Mouse (Mus musculus) megakaryocyte, embryonic 14.5 days (primary cell): ENCODE results near the gene Myt1. TPM values are rescaled to one million over a fixed set of nuclear protein-coding genes. Genes with fewer than 3 reads are reported as not detected.

Source experiments
- H3K27me3 ChIP-seq: replicated peaks from 2 replicates; pipeline ENCODE3; 2012; ENCODE audit warnings: inconsistent platforms
- H3K36me3 ChIP-seq: replicated peaks from 2 replicates; pipeline ENCODE3; 2012; ENCODE audit warnings: low read length, inconsistent platforms, mixed read lengths
- H3K4me1 ChIP-seq: 2 replicates; pipeline ENCODE4 v1.6.1; 2012; ENCODE audit warnings: inconsistent platforms
- H3K4me3 ChIP-seq: replicated peaks from 2 replicates; pipeline ENCODE3; 2012; ENCODE audit warnings: moderate library complexity, mild to moderate bottlenecking, inconsistent platforms
- H3K9me3 ChIP-seq: 2 replicates; pipeline ENCODE4 v1.6.1; 2012; ENCODE audit warnings: inconsistent platforms
- FLI1 ChIP-seq: IDR thresholded peaks from 2 replicates; pipeline ENCODE4 v1.6.1; 2012; ENCODE audit warnings: low read length, inconsistent platforms, mixed read lengths
- GATA1 ChIP-seq: IDR thresholded peaks from 3 replicates; pipeline ENCODE4 v1.6.1; 2012; ENCODE audit warnings: mixed read lengths, low read length, inconsistent platforms, borderline replicate concordance
- polyA plus RNA-seq: library from polyadenylated mRNA; stranded (reverse); fragments of >175 nt; gene quantifications from 2 replicates; pipeline ENCODE4 v1.2.3, GENCODE M21; 2012; ENCODE audit warnings: low replicate concordance; ENCODE audit not compliant: insufficient read depth

Myt1 gene
- polyA plus RNA-seq, 1 experiment = not detected

DNA sequence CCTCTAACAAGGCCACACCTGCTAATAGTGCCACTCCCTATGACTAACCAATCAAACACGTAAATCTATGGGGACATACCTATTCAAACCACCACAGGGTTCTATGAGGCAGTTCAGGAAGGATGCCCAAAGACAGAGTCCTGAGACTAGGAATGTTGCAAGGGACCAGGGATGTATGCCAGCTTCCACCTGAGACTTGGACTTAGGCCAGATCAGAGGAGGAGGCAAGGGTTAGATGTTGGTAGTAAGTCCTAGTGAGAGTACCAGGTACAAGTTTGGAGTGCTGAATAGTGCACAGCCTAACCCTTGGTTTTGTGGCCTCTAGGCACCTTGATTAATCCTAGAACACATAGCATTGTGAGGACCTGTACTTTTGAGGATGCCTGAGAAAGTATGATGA is 10.5 kb upstream of the Myt1 start:
- H3K9me3 ChIP-seq = no peaks in the 10 kb centered on the region
- no peak overlapping the region for H3K4me3 ChIP-seq
- H3K36me3 ChIP-seq = no peaks in the 10 kb centered on the region
- no peaks in the 10 kb centered on the region for H3K4me1 ChIP-seq
- H3K27me3 ChIP-seq = no peaks in the 10 kb centered on the region
- no peak for TF ChIP-seq GATA1
- no peak for TF ChIP-seq FLI1

- Histone ChIP-seq H3K4me3 (no peak overlapping the region), H3K4me1 (peaks cover 4% of the 10 kb centered on the region; the same call in 1 of the 2 replicates), H3K36me3 (no peaks in the 10 kb centered on the region), H3K9me3 (no peaks in the 10 kb centered on the region), H3K27me3 (peaks cover 22% of the 10 kb centered on the region)
- TF ChIP-seq GATA1 (no peak), FLI1 (no peak)
These were observed 4.9 kb upstream of the Myt1 start for GRCm38 (mm10) chr2:181758147-181758725.

GRCm38 (mm10) chr2:181759041-181759440 is 4.1 kb upstream of the Myt1 start:
- TF ChIP-seq FLI1 = no peak
- no peak for TF ChIP-seq GATA1
- H3K27me3 ChIP-seq = peaks cover 28% of the 10 kb centered on the region
- no peaks in the 10 kb centered on the region for H3K9me3 ChIP-seq
- H3K4me1 ChIP-seq = peaks cover 4% of the 10 kb centered on the region; the same call in 1 of the 2 replicates
- H3K4me3 ChIP-seq = no peak overlapping the region
- no peaks in the 10 kb centered on the region for H3K36me3 ChIP-seq

DNA sequence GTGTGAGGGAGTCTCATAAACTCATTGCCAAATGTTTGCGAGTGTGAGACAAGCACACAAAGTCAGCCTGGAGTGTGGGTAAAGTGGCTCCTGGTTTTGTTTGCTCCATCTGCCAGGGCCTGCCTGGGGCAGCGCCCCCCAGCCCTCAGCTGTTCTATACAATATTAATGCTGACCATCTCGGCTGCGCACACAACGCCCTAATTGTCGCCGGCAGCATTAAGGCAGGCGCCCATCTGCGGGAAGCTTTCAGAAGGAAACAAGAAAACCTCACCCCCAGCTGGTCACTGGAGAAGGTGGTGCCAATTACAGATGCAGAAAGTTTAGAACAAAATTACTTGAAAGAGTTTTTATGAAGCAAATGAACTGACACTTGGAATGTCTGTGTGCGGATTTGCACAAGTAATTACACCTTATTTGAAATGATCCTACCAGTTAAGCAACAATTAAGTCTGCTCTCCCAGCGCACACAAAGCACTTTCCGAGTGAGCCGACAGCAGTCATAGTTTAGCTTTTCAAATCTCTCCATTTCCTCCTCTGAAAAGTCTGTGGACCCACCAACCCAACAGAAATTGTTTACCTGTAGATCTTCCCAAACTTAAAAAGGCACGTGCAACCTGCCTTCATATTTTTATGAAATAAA is 875 bp downstream of the Myt1 start:
- H3K4me3 ChIP-seq = no peak overlapping the region
- no peak for TF ChIP-seq GATA1
- no peak for TF ChIP-seq FLI1
- H3K27me3 ChIP-seq = peaks cover 27% of the 10 kb centered on the region
- no peaks in the 10 kb centered on the region for H3K9me3 ChIP-seq
- H3K36me3 ChIP-seq = no peaks in the 10 kb centered on the region
- peaks cover 2% of the 10 kb centered on the region; the same call in 1 of the 2 replicates for H3K4me1 ChIP-seq

DNA sequence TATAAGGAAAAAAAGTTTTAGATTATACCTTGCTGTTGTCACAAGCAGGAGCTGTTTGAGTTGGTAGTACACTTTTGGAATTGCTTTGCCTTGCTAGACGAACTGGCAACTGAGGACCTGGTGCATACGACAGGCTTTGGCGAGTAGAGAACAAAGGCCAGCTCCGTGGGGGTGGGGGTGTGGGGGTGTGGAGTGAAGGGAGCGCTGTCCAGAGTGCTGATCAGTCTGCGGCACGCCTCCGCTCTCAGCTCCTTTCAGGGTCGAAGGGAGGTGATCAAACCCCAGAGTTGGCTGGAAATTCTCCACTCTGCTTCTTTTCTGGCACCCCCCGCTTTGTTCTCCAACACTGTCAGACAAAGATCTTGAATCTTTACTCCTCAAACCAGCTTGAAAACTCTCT is 1.5 kb downstream of the Myt1 start:
- H3K9me3 ChIP-seq = no peaks in the 10 kb centered on the region

DNA sequence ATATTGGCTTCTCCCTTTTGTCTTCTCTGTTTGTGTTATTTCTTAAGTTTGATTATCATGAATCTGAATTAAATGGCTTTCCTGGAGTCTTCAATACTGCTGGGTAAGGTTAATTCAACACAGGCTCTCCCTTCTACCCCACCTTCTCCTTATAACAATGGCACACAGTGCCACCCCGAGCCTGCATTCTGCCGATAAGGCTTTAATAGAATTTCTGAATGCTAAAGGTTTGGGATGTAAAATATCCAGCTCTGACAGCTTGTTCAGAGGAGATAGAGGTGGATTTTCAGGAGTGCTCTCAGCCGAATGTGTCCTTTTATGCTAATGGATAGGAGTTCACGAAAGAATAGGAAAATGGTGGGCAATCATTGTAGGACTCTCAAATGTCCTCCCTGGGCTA is 2.1 kb downstream of the Myt1 start:
- no peaks in the 10 kb centered on the region for H3K36me3 ChIP-seq
- H3K27me3 ChIP-seq = peaks cover 24% of the 10 kb centered on the region
- no peaks in the 10 kb centered on the region for H3K4me1 ChIP-seq
- H3K4me3 ChIP-seq = no peak overlapping the region
- TF ChIP-seq GATA1 (no peak), FLI1 (no peak)
- no peaks in the 10 kb centered on the region for H3K9me3 ChIP-seq

More for the DNA sequence above, 1.5 kb downstream of the Myt1 start:
- Histone ChIP-seq H3K4me3 (no peak overlapping the region), H3K36me3 (no peaks in the 10 kb centered on the region), H3K27me3 (peaks cover 22% of the 10 kb centered on the region), H3K4me1 (no peaks in the 10 kb centered on the region)
- TF ChIP-seq FLI1 (no peak), GATA1 (no peak)

- Histone ChIP-seq H3K27me3 (peaks cover 23% of the 10 kb centered on the region), H3K4me1 (no peaks in the 10 kb centered on the region), H3K36me3 (no peaks in the 10 kb centered on the region), H3K4me3 (no peak overlapping the region), H3K9me3 (no peaks in the 10 kb centered on the region)
- TF ChIP-seq FLI1 (no peak), GATA1 (no peak)
These were observed 3.8 kb downstream of the Myt1 start for GRCm38 (mm10) chr2:181766672-181767557.

DNA sequence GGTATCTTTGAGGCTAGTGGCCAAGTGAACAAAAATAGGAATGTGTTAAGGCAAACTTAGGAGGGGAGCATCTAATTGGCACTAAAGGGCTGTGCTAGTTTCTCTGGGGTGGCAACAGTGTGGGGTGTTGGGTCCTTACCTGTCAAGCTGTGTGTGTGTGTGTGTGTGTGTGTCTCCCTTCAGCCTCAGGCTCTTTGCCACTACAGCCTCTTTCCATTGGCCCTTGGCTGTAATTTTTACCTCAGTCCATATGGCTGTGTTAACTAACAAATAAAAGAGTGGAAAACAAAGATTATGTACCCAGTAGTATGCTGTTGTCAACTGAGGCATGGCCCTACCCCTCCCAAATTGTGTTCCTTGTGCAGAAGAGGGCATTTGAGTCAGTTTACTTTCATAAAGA is 5.3 kb downstream of the Myt1 start:
- H3K9me3 ChIP-seq = no peaks in the 10 kb centered on the region
- peaks cover 15% of the 10 kb centered on the region for H3K27me3 ChIP-seq
- no peak overlapping the region for H3K4me3 ChIP-seq
- no peak for TF ChIP-seq FLI1
- H3K4me1 ChIP-seq = no peaks in the 10 kb centered on the region
- H3K36me3 ChIP-seq = no peaks in the 10 kb centered on the region

- H3K4me3 ChIP-seq = no peak overlapping the region
- H3K27me3 ChIP-seq = peaks cover 10% of the 10 kb centered on the region
- no peaks in the 10 kb centered on the region for H3K4me1 ChIP-seq
- TF ChIP-seq GATA1 (no peak), FLI1 (no peak)
- H3K9me3 ChIP-seq = no peaks in the 10 kb centered on the region
- H3K36me3 ChIP-seq = no peaks in the 10 kb centered on the region
These were observed 6.3 kb downstream of the Myt1 start for GRCm38 (mm10) chr2:181769397-181769796.

- Histone ChIP-seq H3K27me3 (peaks cover 9% of the 10 kb centered on the region), H3K36me3 (no peaks in the 10 kb centered on the region), H3K4me3 (no peak overlapping the region), H3K9me3 (no peaks in the 10 kb centered on the region), H3K4me1 (no peaks in the 10 kb centered on the region)
- TF ChIP-seq FLI1 = no peak
- TF ChIP-seq GATA1 = no peak
These were observed 10.1 kb downstream of the Myt1 start for GRCm38 (mm10) chr2:181773203-181773602.
